Mouse (Mus musculus): ENCODE data around the gene Rbsn.

DNA sequence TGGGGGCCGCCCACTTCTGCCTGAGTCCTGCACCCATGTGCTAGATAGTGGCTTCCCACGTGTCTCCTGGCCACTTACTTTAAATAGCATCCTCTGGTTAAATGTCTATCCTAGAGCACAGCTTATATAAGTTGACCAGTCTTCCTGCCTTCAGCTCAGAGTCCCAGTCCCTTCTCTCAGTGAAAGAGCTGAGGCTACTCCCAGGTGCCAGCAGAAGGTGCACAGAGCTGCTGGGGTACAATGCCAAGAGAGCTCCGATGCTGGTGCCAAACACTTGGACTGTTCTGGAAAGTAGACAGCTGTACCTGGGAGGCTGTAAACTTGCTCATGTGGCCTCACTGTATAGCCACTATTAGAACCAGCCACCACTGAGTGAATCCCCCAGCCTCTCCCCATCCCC is 7.3 kb upstream of the Rbsn start:
- TF ChIP-seq CTCF (IDR thresholded peaks at IDR 0.05; ENCODE audit: low read depth) (no peak), EP300 (IDR thresholded peaks at IDR 0.05; ENCODE audit: low read depth) (no peak)

Measured in heart, postnatal 0 days (tissue).